Mouse (Mus musculus): ENCODE results near the gene Syne1. TPM values are rescaled to one million over a fixed set of nuclear protein-coding genes. Genes with fewer than 3 reads are reported as not detected.
A peak's percentile ranks its signal among the peaks of the same experiment; 100 is the strongest.

Gene Syne1
- total RNA-seq, 2 experiments from 2014 or later = 56.2 to 61.6 TPM

DNA sequence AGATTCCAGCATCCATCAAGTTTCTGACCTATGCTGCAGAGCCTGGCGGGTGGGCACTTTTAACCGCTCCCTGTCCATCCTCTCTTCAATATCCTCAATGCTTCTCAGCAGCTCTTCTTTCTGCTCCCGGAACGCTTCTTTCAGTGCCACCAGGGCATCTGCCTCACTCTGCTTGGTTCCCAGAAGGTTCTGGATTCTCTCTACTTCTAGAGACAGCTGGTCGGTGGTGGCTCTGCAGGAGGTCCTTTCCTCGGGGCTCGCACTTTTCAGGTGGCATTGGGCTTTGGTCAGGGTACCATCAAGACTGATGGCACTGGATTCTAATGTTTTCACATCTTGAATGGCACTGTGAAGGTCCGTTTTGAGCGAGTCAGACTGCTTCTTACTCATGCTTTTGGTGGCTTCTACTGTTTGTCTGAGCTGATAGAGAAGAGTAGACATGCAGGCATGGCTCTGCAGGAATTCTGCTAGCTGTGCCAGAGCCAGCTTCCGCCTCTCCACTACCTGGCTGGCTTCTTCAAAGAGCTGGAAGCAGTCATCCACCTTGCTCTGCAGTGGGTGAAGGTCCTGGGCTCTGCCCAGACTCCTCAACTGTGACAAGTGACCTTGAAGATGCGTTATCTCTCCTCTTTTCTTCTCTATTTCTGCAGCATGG, 227.4 kb downstream of the Syne1 start:
- intact Hi-C loops (cut with DNase I) = no loop called here
- DNase-seq = no peak

DNA sequence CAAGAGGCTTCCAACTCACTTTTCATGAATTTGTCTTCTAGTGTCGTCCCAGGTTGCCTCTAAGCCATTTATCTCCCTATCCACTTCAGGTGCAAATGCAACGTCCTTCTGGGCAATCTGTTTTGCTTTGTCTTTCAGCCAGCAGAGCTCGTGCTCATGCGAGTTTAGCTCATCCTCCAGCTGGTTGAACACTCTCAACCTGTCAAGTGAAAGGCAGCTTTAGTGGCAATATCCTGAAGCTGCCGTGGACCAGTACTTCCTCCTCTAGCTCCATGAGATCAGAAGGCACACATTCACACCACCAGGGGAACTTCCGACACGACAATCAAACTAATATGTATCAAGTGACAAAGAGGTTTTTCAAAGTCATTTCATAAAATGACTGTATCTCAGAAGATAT, 228.7 kb downstream of the Syne1 start:
- no peak for DNase-seq
- intact Hi-C loops (cut with DNase I) = no loop called here

DNA sequence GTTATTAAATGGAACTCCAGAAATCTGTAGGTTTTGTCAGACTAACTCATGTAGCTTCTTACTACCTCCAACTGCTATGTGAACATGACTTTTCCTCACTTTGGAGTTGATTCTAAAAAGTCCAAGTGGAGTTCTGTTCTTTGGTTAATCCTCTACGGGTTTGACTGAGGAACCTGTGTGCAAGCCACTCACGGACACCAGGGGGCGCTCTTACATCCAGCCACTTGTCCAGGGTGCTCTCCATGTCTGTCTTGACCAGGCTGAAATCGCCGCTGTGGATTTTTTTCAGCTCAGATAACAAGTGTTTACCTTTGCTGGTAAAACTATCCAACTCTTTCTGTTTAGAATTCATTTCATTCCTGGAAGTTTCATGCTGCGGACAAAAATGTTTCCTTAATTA, 233.7 kb downstream of the Syne1 start:
- DNase-seq = peak; percentile 66 to 77
- intact Hi-C loops (cut with DNase I) = loop anchor here (5.0 to 10.0 kb wide), 2 partner anchors 237 to 475 kb away; partner anchors contain the start of gene Syne1

DNA sequence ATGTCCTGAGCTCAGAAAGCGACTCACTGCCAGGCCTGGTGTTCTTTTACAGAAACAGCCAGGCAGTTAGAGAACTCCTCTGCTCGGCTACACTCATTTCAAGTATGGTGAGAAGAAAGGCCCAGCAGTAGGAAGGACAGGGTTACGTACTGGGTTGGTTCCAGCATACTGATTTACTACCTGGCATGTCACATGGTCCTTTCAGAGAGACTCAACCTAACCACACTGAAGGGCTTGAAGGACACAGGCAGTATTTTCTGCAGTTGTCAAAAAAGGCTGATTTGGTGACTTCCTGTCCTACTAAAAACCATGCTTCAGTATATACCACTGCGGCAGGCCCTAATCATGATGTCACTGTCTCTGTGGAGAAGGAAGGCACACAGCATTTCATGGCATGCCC, 238.8 kb downstream of the Syne1 start:
- DNase-seq = no peak
- intact Hi-C loops (cut with DNase I) = loop anchor here (10.0 kb wide), 1 partner anchor 242 kb away; the partner anchor contains the start of gene Syne1

DNA sequence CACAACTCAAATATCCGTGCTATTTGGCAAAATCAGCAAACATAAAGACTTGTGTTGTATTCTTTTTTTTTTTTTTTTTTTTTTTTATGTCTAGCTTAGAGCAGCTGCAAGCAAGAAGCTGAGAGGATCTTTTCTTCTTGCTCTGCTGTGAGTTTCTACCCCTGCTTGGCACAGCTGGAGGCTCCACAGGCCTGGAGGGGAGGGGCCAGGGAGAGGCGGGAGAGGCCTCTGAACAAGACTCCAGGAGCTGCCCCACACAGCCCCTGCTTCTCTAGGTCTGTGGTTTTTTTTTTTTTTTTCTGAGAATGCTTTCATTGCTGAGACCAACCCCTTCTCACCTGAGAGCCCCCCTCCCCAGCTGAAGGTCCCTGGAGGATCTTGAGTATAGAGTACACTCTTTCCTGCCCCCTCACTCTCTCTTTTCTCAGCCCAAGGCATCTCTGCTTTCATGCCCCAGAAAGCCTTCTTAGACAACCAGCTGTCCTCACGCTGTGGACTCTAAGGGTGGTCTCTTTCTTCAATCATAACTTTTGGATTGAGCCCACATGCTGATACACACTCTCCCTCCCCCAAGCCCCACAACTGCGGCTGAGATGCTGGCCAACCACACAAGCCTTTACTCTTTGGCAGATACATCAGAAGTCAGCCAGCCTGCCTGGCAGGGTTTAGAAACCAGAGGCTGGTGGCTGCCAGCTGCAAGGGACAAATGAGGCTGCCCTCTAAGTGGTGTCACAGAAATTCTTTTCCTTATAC, 241.1 kb downstream of the Syne1 start:
- no peak for DNase-seq
- intact Hi-C loops (cut with DNase I) = loop anchor here (10.0 kb wide), 1 partner anchor 245 kb away; the partner anchor contains the start of gene Syne1

DNA sequence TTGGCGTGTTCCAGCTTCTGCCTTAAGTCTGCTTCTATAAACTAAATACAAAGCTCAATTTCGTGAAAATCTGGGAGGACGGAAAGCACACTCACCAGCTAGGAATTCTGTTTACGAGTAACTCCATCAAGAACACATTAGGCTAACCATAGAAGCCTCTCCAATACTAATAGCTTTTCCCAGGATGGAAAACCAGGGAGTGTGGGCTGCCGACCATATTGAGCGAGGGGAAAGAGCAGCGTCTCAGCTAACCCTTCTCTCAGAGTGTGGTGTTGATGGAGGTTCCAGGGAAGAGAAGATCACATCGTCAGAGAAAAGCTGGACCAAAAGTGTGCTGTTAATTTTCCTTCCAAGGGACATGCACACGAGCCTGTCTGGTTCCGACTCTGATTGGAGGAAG, 241.9 kb downstream of the Syne1 start:
- intact Hi-C loops (cut with DNase I) = no loop called here
- no peak for DNase-seq

DNA sequence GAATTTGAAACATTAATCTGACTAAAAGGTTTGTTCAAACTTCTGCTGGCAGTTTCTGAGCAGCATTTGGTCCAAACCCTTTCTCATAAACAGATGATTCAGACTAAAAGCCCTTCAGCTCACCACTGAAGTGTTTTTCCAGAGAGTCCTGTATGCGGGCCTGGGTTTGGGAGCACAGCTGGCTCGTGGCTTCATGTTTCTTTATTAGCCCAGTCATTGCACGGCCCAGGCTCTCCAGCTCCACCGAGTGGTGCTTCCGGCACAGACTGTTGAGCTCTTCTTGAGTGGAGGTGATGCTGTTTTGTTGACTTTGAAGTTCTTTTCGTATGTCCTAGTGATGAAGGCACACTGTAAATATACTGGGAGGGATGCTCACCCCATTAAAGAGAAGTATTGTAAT, 245.7 kb downstream of the Syne1 start:
- DNase-seq = peak in 1 of 2 experiments; percentile 17

DNA sequence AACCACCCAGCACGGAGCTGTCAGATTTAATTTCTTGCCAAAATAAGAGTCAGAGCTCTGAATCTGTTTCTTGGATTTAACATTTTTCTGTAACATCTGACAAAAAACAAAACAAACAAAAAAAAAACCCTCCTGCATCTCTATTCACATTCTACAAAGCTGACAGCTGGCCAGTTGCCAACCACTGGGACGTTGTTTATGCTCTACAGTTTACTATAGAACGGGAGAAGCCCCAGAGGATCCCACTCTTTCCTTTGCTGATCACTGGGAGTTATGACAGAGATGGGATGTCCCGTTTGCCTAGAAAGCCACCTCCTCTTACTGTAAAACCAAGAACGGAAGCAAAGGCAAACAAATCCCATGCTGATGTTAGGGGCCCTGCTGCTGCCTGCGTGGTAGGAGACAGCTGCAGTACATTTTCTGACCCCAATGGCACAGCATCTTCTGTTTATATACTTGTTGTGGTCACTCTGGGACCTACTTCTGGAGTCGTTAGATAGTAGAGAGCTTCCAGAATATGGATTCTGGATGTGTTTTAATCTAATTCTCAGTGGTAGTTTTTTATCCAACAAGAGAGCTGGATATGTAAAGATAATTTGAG, 255.9 kb downstream of the Syne1 start:
- no peak for DNase-seq
- intact Hi-C loops (cut with DNase I) = no loop called here

More for the DNA sequence above, 245.7 kb downstream of the Syne1 start:
- intact Hi-C loops (cut with DNase I) = no loop called here

DNA sequence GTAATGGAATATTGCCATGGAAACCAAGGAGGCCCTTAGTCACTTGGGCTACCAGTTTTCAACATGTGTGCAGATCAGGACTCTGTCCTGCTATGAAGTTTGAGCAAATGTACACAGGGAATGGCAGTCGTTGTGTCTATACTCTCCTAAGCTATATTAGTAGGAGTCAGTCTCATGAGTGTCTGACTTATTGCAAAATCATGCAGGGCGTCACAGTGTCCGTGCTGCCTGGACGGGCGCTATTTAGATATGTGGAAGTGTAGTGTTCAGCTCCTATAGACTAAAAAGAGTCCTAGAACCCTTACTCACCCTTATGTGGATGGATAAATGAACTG, 261.7 kb downstream of the Syne1 start:
- DNase-seq = no peak
- intact Hi-C loops (cut with DNase I) = no loop called here

DNA sequence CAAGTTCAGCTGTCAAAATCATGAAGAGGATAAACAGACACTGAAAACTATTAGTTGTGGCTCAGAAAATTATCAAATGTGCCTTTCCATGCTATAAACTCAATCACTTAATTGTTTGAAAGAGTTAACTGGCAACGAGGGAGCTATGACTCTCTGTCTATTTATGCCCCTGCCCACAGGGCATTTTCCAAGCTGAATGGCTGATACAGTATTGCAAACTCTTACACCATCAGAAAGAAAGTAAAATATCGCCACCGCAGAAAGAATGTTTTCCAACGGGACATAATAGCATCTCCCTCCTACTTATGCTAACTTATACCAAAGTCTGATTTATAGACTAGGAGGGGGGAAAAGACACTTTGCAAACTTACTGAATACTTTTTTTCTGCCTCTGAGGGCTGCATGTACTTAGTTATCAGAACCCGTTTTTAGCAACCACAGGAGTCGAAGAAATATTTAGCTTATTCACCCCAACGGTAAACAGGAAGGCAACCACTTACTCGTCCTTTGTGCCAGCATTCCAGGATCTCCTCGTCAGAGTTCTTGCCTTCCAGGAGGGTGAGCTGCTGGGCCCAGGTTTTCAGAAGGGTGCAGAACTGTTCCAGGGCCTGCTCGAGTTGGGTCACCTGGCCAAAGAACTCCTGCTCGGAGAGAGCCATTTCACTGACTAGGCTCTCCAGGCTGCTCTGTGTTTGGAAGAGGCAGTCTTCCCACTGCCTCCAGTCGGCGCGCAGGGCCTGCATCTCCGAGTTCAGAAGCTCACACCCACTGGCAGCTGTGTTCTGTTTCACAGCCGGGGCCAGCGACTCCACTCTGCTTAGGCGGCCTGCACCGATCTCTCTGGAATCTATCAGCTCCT, 262.3 kb downstream of the Syne1 start:
- peak; percentile 61 to 77 for DNase-seq
- intact Hi-C loops (cut with DNase I) = no loop called here

DNA sequence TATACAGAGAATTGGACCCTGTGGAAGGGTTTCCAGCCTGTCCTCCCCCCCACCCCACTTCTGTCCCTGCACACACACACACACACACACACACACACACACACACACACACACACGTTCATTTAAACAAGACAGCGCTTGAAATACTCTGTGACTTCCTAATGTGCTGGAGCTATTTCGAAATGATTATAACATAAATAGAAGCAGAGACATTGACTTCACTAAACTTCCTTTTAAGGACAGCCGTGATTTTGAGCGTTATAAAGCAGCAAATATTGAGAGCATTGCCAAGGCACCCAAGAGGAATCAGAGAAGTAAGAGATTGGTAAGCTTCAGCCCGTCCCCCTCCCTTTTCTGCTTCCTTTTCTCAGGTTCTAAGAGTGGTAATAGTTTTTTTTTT, 263.0 kb downstream of the Syne1 start:
- intact Hi-C loops (cut with DNase I) = no loop called here
- no peak for DNase-seq

DNA sequence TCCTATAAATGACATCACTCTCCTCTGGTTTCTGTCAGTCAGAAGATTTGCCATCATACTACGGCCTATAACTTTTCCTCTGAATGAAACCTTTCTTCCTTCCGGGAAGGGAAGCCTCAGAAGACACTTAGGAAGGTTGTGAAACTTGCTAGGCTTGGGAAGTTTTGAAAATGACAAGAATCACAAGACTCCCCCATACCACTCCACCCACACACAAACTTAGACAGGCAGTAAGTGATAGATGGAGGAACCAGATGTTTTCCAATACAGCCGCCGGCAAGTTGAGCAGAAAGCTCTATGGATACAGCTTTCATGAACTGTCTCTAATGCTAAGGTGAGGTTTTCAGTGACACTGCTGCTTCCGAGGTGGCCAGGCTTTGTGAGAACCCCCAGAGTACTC, 275.5 kb downstream of the Syne1 start:
- intact Hi-C loops (cut with DNase I) = no loop called here
- no peak for DNase-seq

DNA sequence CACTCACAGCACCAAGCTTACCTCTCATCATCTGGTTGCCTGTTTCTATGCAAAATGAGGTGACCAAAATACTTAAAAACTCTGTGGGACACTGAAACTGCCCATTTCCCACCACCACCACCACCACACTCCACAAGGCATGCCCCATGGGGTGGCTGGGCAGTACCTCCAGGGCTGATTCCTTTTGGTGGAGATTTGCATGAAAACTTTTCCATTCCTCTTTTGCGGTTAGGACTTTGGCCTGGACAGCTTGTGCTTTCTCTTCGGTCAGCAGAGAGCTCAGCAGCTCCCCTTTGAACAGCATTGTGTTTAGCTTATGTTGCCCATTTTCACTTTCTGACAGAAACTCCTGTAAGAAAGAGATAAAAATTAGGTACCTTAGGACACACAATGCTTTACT, 280.6 kb downstream of the Syne1 start:
- DNase-seq = no peak
- intact Hi-C loops (cut with DNase I) = no loop called here

DNA sequence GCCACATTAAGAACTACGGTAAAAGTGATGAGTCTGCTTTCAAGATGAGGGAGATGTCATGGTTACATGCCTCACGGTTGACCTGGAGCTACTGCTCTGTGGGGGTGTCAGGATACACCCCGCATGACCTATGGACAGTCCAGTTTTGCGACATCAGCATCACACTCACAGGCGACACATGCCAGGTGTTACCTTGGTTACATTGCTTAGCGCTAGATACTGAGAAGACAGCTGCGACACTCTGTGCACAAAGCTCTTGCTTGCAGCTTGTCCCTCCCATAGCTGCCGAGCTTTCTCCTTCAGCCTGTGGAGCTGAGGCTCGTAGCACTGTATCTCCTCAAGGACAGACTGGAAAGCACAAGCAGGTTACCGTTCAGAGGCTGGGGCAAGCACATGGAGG, 286.9 kb downstream of the Syne1 start:
- DNase-seq = no peak
- intact Hi-C loops (cut with DNase I) = no loop called here

DNA sequence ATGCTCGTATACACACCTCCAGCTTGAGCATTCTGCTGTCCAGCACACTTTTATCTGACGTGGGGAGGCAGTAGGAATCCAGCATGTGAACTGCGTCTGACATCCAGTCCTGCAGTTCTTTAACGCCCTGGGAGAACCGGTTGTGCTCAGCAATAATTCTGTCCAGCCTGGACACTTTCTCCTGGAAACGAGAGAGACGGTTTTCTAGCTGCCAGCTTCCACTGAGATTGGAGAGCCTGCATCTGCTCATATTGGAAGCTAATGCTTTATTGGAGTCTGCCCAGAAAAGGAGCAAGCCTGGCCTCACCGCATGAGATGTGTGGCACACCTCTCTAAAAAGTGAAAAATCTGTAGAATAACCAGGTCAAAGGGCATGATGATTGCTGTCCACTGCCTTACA, 288.6 kb downstream of the Syne1 start:
- DNase-seq = no peak
- intact Hi-C loops (cut with DNase I) = no loop called here

DNA sequence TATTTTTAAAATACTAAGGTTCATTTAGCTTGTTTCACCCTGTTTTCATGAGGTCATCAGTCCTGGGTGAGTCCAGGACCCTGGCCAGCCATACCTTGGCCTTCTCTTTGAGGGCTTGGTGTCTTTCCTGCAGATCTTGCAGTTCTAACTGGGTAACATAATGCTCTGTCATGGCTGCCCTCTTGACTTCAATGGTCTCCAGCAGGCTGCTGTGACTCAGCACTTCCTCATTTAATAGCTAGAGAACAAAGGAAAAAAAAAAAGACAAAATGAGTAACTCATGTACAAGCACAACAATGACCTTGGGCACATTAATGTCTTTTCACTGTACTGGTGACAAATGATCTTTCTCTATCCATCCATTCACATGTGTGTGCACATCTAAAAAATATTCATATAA, 294.6 kb downstream of the Syne1 start:
- intact Hi-C loops (cut with DNase I) = no loop called here
- DNase-seq = no peak

DNA sequence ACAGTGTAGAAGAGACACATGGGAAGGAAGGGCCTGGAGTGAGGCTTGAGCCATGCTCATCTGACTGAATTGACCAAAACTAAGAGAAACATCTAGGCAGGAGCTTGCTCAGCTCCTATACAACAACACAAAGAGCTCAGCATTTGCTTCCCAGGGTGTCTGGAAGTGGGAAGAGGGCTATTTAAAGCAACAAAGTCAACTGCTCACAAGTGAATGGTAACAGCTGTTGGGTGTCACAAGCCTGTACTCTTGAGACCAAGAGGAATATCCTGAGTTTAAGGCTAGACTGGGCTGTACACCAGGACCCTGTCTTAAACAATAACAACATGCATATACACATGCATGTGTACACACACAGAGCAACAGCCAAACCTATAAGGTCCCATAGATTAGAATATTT, 297.5 kb downstream of the Syne1 start:
- intact Hi-C loops (cut with DNase I) = no loop called here
- DNase-seq = no peak

DNA sequence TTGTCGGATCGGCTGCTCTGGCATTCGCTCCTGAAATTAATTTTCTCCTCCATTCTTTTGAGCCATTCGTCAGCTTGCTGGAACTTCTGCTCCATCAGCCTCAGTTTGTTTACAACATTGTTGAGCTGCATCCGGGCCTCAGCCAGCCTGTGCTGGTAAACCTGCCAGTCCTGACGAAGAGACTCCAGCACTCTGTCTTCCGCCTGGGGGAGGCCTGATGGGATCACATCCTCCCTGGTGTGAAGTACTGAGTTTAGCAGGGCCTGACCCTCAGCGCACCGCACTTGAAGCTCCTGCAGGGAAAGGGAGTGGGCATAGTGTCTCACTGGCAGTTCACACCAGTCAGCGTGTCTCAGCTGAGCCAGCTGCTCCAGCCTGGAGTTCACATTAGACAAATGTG, 300.6 kb downstream of the Syne1 start:
- DNase-seq = no peak
- intact Hi-C loops (cut with DNase I) = no loop called here

DNA sequence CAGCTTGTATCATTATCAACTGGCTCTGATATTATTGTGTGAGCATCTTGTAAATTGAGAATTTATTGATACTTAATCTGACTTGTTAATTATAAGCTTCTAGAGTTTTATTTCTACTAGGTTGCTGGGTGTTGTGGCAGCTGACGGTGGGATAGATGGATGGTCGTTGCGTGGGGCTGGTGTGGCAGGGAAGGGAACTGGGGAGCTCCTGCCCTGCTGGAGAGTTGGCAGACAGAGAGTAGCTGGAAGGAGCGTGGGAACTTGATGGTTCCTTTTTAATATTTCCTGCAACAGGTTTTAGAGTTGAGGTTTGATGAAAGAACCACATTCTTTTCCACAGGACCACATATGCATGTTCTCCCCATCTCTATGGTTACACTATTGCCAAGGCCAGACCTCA, 311.6 kb downstream of the Syne1 start:
- intact Hi-C loops (cut with DNase I) = no loop called here
- DNase-seq = no peak

DNA sequence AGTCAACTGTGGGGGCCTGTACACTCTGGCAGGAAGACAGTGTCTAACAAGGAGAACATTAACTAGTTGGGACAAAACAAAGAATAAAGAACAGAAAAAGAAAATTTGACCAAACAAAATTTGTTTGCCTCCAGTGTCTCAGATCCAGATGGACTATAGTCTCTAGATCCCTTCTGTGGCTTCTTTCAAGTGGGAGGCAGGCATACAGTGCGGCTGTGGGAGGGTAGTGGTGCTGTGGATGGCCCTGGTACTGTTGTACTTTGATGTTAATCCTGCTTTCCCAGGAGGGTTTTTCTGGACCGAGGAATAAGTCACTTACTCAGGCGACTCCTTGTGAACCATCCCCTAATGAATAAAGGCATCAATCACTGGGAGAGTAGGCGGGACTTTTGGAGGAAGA, 314.4 kb downstream of the Syne1 start:
- DNase-seq = no peak
- intact Hi-C loops (cut with DNase I) = no loop called here

DNA sequence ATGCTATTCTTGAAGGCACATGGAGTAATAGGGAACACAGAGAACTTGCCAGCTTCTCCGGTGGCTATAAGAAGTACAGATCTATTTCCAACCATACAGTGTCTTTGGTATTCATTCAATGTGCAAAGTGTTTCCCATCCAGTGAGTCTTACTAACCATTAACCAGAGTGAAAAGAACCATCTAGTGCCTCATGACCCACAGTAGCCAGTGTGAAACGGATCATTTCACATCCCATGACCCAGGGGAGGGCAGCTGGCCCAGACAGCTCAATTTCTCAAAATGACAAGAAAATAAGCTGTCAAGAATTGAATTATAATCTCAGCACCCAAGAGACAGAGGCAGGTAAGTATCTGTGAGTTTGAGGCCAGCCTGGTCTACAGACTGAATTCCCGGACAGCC, 315.1 kb downstream of the Syne1 start:
- DNase-seq = no peak
- intact Hi-C loops (cut with DNase I) = no loop called here

Measured in heart, postnatal 36 days (tissue).